Mouse (Mus musculus) fibroblast of lung, adult 2 months (primary cell): ENCODE results near the gene Phex.

ENCODE experiments used
- DNase-seq: peaks from one replicate; pipeline ENCODE4 v3.0.0-alpha.2; 2011; ENCODE audit warnings: low read depth

The Phex gene

DNA sequence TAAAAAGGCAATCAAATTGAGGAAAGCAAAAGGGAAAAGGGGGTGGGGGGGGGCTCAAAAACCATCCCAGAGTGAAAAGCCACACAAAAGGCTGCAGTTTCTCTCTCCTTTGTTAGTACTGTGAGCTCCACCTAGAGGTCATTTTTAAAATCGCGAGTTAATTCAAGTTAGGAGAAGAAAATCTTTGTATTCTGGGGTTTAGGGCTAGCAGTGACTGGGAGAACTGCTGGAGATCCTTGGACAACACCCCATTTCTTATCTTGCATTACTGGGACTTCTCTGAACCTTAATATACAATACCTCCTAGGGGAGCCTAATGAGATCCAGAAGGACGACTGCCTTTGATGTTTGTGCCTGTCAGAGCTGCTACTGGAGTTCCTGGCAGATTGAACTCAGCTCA lies 107.7 kb downstream of the Phex start:
- DNase-seq: no peak

DNA sequence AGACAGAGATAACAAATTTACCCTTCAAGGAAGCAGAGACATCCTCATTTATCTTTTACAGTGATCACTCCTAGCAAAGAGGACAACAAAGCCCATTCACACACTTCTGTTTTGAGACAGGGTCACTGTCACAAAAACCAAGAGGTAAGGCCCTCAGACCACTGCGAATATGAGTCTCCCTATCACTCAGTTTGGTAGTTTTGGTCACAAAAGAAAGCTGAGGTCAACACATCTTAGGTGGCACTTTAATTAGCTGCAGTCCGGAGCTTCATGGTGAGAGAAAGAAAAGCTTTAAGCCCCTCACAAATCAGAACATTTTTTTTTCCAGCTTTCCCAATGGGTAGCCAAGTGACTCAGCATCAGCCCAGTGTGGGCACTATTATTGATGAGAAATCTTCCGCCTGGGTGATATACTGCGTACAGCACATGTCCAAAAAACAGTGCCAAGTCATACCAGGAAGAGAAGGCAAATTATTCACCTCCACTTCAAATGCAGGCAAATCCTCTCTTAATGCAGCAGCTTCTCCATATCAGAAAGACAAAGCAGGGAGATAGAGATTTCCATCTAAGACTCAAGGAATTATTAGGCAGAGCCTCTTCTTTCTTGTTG lies 108.2 kb downstream of the Phex start:
- no peak for DNase-seq

DNA sequence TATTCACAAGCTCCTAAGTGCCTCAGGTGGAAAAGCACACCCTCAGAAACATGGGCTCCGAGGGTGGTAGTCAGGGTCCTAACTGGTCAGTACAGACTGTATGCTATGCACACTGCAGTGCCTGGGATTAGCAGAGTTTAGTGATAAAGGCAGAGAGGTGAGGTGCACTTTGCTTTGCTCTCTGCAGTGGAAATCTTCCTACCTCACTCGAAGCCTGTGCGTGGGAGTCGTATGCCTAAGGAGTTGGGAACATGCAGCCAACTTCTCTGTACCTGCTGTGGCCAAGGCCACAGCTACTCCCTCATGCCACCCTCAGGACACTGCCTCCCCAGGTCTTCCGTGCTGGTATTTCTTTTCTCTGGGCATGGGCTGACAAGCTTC lies 109.3 kb downstream of the Phex start:
- no peak for DNase-seq

DNA sequence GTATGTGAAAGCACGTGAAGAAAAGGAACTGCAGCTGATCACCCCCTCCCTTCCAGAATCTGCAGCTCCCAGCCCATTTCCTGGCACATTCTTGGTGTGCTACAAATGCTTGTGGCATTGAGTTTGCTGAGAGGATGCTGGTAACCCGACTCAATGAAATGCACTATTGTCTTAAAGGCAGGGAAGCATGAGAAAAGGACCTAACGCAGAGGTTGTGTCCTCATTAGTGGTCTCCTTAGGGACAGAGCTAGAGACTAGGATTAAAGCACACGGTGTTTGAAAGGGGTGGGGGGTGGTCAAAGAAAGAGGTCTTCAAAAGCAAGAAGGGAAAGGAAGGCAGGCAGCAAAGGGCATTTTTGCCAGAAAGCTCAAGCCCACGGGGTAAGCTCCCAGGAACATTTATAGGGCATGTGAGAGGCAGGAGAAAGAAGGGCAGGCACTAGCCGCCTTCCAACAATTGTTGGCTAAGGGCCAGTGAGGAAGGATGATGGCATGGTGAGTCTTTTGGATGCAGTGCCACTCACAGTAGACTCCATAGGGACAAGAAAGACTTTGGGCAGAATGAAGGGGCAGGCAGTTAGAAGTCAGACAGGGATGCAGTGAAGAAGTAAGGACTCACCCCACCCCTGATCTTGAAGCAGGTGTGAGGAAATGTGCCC lies 109.8 kb downstream of the Phex start:
- no peak for DNase-seq

DNA sequence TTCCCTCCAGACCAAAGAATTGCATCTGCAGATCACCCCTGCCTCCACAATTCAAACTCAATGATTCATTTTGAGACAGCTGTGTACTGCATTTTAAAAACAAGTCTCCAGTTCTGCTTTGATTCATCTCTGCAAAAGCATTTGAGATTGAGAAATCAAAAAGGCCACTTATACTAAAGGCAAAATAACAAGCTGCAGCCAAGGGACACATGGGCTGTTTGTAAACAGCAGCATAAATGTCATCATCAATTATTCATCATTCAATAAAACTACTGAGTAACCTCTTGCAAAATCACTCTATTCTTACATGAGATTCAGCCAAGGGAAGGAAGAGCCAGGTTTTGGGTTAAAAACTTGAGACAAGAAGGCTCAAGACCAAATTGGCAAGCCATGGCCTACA lies 122.7 kb downstream of the Phex start:
- peak; percentile 37 for DNase-seq

DNA sequence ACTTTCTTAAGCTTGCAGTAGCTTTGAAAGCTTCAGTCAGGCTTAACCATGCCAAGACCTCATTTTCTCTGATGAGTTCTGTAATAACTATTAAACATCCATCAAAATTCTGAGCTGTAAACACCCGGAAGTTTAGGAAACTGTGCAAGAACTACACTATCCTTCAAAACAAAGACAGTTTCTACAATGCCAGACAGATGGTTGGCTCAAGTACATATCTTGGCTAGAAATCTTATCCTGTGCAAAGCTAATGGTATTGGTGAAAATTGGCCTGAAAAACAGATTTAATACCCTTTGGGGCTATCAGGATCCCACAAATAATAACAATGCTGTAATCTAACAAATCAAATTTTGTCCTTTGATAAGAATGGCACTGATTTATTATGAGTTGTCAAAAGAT lies 138.5 kb downstream of the Phex start:
- DNase-seq: no peak

DNA sequence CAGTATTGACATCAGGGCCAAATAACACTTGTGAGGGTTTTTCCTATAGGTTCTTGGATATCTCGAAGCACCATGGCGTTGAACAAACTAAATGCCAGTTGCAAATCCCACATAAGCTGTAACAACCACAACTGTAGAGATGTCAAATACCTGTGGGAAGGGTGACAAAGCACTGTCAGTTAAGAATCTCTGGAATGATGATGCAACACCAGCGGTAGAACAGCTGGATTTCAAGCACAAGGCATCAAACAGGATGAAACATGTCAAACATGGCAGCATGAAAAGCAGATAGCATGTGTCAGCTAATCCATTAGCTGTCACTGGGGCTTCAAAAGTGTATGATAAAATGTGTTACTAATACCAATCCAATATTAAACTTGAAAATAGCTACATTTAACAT lies 141.8 kb downstream of the Phex start:
- DNase-seq: no peak

DNA sequence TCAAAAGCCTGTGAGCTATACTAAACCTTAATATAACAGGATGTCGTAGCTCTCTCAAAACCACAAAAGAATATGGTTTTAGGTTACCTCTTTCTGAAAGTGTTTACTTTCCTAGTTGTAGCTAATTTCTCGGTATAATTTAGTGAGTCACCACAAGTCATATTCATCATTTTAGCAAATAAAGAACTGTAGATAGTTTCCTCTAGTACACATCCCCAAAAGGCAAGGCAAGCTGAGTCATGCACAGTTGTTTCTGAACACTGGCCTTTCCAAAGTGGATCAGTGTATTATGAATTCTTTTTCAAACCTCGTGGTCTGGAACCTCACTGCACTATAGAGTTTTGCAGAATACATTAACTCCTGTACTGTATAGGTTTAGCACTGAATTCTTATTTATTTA lies 143.5 kb downstream of the Phex start:
- DNase-seq: no peak

DNA sequence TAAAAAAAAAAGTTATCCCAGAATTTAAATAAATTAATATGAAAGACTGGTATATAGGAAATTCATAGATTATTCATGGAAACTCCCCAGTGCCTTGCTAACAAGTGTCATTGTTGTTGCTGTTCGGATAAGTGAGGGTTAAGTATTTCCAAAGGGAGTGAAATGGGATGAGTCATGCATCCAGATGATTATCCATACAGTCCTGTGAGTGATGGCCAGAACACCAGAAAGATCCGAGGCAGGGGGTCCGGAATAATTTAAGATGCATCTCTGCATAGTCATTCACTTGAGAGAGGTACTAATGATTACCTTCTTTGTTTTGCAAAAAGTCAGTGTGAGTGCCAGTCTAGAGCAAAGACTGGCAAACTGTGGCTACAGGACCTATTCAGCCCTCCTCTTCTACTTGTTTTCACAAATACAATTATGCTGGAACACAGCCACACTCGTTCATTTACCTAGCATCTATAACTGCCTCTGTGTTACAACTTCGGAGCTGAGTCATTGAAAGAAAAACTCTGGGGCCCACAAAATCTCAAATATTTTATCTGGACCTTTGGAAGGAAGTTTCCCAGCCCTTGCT lies 145.3 kb downstream of the Phex start:
- no peak for DNase-seq

DNA sequence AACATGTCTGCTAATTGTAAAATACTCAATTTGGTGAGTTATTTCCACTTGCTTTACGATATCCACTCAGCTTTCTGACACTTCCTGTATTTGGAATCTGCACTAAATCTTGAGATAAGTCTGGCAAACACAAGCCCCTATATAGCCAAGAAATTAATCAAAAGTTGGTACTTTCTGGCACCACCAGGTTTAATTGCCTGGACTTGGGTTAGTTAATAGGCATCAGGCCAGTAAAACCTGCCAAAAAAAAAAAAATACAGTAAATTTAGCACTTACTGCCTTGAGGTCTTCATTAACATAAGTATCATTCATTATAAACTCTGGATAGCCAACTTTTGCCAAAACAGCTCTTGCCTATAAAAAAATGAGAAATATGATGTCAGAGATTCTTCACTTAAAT lies 147.0 kb downstream of the Phex start:
- DNase-seq: no peak

DNA sequence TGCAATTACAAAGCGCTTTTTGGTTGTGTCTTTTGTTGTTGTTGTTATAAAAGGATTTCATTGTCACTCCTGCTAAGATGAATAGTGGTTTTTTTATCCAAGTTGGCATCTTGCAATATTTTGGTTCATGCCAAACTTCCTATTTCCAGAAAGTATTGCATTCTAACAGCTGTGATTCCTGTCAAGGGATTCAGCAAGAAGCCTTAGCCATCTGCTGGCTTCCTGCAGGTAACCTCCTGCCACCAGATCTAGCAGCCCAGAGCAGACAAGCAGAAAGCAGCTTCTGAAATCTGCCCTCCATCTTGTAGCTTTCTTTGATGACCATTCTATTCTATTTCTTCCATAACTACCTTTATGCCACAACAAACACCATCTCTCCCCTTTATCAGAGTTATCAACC lies 212.4 kb downstream of the Phex start:
- no peak for DNase-seq

DNA sequence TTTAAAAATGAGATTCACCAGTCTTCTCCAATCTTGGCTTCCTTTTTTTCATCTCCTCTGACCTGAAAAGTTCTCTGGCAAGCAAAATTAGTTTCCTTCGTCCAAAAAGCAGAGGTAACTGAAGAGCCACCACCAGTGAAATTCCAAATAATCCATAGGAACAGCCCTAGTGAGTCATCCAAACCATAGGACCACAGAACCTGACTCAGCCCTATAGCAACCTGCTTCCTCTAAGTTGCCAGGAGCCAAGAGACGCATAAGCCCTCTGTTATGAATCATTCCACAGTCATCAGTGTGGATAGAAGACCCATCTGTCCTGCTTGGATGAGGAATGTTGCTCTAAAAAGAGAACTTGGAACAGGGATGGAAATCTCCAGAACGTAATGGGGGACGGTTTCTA lies 230.9 kb downstream of the Phex start:
- no peak for DNase-seq

DNA sequence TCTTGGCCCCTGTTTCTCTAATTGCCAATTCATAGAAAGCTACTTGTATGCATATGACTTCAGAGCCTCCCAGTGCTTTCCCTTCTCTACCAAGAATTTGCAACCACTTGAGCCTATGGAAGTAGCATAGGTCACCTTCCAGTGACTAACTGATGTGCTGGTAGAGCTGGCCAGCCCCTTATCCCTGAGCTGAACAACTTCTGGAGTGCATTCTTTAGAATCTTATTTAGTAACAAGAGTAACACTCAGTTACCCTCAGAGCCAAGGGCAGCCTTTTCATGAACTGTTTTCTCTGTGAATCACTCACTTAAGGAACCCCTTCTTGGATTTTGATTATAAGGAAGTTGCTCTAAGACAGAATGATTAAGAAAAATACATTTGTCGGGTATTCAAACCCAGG lies 234.3 kb downstream of the Phex start:
- no peak for DNase-seq

DNA sequence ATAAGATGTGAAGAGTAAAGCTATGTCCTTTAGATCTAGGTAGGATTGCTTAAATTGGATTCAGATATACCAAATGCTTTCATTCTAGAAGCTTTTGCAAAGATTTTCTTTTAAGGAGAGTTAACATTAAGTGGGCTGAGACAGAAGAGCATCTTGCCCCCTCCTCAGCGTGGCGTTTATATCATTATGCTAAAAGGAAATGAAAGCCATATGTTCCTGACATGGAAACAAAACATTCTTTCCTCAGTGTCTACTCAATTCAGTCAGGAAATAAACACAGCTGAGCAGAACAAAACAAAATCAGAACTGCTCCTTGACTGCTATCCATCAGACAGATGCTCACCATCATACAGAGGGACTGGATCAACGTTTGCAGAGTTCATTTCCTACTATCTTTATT lies 251.0 kb downstream of the Phex start:
- DNase-seq: no peak

DNA sequence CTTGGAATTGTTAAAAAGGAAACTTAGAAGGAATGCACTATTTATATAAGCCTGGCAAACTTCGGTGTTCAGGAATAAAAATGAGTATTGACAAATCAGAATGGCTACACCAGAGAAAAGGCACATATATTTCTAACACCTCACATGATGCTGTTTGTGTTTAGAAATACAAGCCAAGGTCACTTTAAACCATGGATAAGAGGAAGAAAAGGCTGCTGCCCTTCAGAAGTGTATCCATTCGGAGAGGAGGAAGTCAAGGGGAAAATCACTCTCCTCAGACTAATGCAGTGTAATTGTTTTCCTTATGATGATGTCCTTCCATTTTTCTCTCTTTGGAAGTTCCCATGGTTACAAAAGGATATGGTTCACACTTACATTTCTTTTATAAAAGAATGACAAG lies 251.7 kb downstream of the Phex start:
- no peak for DNase-seq

DNA sequence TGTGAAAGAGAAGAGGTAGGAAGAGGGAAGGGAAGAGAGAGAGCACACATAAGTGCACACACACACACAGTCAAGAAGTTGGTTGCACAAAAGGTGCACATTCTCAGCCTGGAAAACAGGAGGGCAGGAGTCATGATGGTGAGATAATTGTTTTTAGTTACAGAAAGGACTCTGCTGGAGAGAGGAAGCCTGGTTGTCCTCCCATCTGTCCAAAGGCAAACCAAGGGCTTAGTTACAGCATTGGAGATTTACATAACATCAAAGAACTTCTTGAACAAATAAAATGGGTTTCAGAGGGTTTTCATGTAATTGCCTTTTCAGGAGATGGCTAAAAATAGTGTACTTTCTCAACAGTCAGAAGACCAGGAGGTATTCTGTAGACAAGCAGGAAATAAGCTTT lies 270.4 kb downstream of the Phex start:
- DNase-seq: no peak

DNA sequence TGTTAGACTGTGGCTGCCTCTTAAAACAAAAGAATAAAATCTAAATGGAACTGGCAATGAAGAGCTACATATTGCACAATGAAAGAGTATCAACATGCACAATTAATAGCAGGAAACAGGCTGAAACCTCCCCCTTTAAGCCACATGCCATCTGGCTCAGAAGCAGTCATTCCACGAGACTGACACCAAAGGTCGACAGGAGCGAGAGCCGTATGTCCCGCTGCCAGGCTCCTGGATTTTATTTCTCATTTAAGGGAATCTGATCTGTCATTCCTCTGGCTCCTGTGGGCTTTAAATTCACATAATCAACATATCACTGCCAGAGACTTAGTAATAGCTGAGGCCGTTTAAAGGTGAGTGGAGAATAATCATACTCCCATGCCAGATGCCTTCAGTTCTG lies 275.5 kb downstream of the Phex start:
- DNase-seq: peak; percentile 6
